Mouse (Mus musculus) layer of hippocampus, adult 8-10 months (tissue): ENCODE data around the gene Bbs7. TPM values are rescaled to one million over a fixed set of nuclear protein-coding genes. Genes with fewer than 3 reads are reported as not detected.
"Not testable (repeated sequence)": the region's sequence is repeated elsewhere in the genome, so short reads cannot be mapped to it uniquely, and the experiment has no call there.

Source experiments
- DNase-seq, 2 experiments: peaks; one replicate each; pipeline ENCODE4 v3.0.0; 2022; ENCODE audit warnings: low spot score in 2 of 2
- total RNA-seq, 4 experiments: library from RNA; stranded (reverse); gene quantifications; 2 replicates each; pipeline ENCODE4 v1.2.4; 2022

Bbs7 gene
- 10 to 100 TPM; 16.1 to 24.6 (median 19.5) TPM for total RNA-seq

- DNase-seq = peak; percentile 93 to 94
Measured at GRCm38 (mm10) chr3:36613202-36613907, at the start of gene Bbs7. Gene Bbs7, minus strand, starts transcription at chr3:36613477.

GRCm38 (mm10) chr3:36645245-36645559 is 31.9 kb upstream of the Bbs7 start:
- not testable (repeated sequence) for DNase-seq

- DNase-seq = no peak
Measured at GRCm38 (mm10) chr3:36644554-36645244, 31.4 kb upstream of the Bbs7 start.

- no peak for DNase-seq
Measured at GRCm38 (mm10) chr3:36643354-36643753, 30.1 kb upstream of the Bbs7 start.

- DNase-seq = peak; percentile 19 to 32
Measured at GRCm38 (mm10) chr3:36642736-36643135, 29.5 kb upstream of the Bbs7 start.

- DNase-seq = no peak
Measured at GRCm38 (mm10) chr3:36640787-36641186, 27.5 kb upstream of the Bbs7 start.

GRCm38 (mm10) chr3:36635449-36635848 is 22.2 kb upstream of the Bbs7 start:
- peak; percentile 33 to 55 for DNase-seq

- DNase-seq = no peak
Measured at GRCm38 (mm10) chr3:36626803-36627202, 13.5 kb upstream of the Bbs7 start.

- no peak for DNase-seq
Measured at GRCm38 (mm10) chr3:36618181-36618580, 4.9 kb upstream of the Bbs7 start.

- no peak for DNase-seq
Measured at GRCm38 (mm10) chr3:36613908-36614255, 605 bp upstream of the Bbs7 start.

- DNase-seq = peak in 1 of 2 experiments; percentile 7
Measured at GRCm38 (mm10) chr3:36612687-36613086, 590 bp downstream of the Bbs7 start.

- DNase-seq = no peak
Measured at GRCm38 (mm10) chr3:36605894-36606783, 7.1 kb downstream of the Bbs7 start.

- not testable (repeated sequence) for DNase-seq
Measured at GRCm38 (mm10) chr3:36599773-36600172, 13.5 kb downstream of the Bbs7 start.

GRCm38 (mm10) chr3:36598811-36599210 is 14.5 kb downstream of the Bbs7 start:
- DNase-seq = no peak

GRCm38 (mm10) chr3:36571827-36572378 is 41.4 kb downstream of the Bbs7 start, which contains the start of gene Ccna2:
Gene Ccna2, minus strand, starts transcription at chr3:36572150.
- peak; percentile 97 for DNase-seq

- DNase-seq = peak in 1 of 2 experiments; percentile 5
Measured at GRCm38 (mm10) chr3:36571361-36571826, 41.9 kb downstream of the Bbs7 start.

GRCm38 (mm10) chr3:36569836-36570235 is 43.4 kb downstream of the Bbs7 start:
- DNase-seq = no peak

- no peak for DNase-seq
Measured at GRCm38 (mm10) chr3:36563666-36564065, 49.6 kb downstream of the Bbs7 start.

- DNase-seq = no peak
Measured at GRCm38 (mm10) chr3:36559606-36560005, 53.7 kb downstream of the Bbs7 start.

- no peak for DNase-seq
Measured at GRCm38 (mm10) chr3:36557601-36558000, 55.7 kb downstream of the Bbs7 start.

- DNase-seq = peak; percentile 89 to 95
Measured at GRCm38 (mm10) chr3:36552406-36553047, 60.8 kb downstream of the Bbs7 start, which contains the start of gene Exosc9. Gene Exosc9, plus strand, starts transcription at chr3:36552606.
